In the genomic region with DNA sequence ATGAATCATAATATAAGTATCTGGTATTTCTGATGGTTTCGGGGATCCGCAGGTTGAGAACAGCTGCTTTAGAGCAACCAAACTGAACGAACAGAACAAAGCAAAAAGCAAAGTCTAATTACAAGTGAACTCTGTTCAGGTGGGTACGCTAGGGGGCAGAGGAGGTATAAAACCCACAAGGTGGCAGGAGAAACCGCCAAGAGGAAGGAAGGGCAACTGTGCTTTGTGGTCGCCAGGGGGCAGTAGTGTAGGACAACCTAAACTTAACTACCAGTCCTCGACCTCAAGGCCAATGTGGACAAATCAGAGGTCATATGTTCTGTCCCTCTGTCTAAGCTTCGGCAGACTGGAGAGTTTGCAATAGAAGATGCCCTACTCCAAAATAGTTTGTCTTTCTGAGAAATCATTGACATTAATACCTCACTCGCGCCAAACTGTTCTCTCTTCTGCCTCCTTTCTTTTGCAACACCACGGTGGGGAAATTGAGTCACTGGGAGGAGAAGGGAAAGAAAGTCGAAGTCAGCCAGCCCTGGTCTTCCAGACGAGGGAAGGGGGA, we compare ENCODE assay signal across 1 mouse cellular context.
A peak's percentile ranks its signal among the peaks of the same experiment; 100 is the strongest.
TF ChIP-seq lines count a peak whose summit lies in the region.

No protein-coding gene starts in this region.

TF ChIP-seq in MEL, 35 proteins besides CTCF, POLR2A, EP300 and RAD21:
- TF ChIP-seq E2F4 (IDR thresholded peaks at IDR 0.05; ENCODE audit: borderline replicate concordance, low read depth, low read length), result no peak
- TF ChIP-seq SIN3A (IDR thresholded peaks at IDR 0.05; ENCODE audit: low read length), result peak; percentile 25; the same call in 1 of the 2 replicates
- TF ChIP-seq ZC3H11A (IDR thresholded peaks at IDR 0.05; ENCODE audit: low read depth, low read length), result peak; percentile 76
- TF ChIP-seq TCF12 (IDR thresholded peaks at IDR 0.05; ENCODE audit: low read depth, low read length), result 0 out of 2 replicates have a peak, but pooled peaks have one; percentile 7
- TF ChIP-seq JUND (IDR thresholded peaks at IDR 0.05; ENCODE audit: low read depth, low read length), result no peak
- no peak for TF ChIP-seq GATA1 (IDR thresholded peaks at IDR 0.05; ENCODE audit: low read depth, low read length)
- 0 out of 2 replicates have a peak, but pooled peaks have one; percentile 32 for TF ChIP-seq ETS1 (IDR thresholded peaks at IDR 0.05; ENCODE audit: low read depth, low read length)
- peak; percentile 60; the same call in 1 of the 2 replicates for TF ChIP-seq HCFC1 (IDR thresholded peaks at IDR 0.05; ENCODE audit: low read depth, low read length)
- TF ChIP-seq MAFK (IDR thresholded peaks at IDR 0.05; ENCODE audit: borderline replicate concordance, low read depth, low read length), result no peak
- TF ChIP-seq MAZ (IDR thresholded peaks at IDR 0.05; ENCODE audit: low read depth, low read length), result 0 out of 2 replicates have a peak, but pooled peaks have one; percentile 62
- peak; percentile 62 for TF ChIP-seq ELF1 (IDR thresholded peaks at IDR 0.05; ENCODE audit: low read depth, low read length)
- no peak for TF ChIP-seq UBTF (IDR thresholded peaks at IDR 0.05; ENCODE audit: borderline replicate concordance, insufficient read depth, low read depth, low read length)
- no peak for TF ChIP-seq NELFE (IDR thresholded peaks at IDR 0.05; ENCODE audit: low read depth, low read length)
- no peak for TF ChIP-seq NRF1 (IDR thresholded peaks at IDR 0.05; ENCODE audit: insufficient read depth, low read depth, low read length, poor library complexity, severe bottlenecking)
- no peak for TF ChIP-seq POLR2AphosphoS5 (IDR thresholded peaks at IDR 0.05; ENCODE audit: borderline replicate concordance, low read depth, low read length)
- no peak for TF ChIP-seq MYB (IDR thresholded peaks at IDR 0.05; ENCODE audit: low read depth, low read length)
- peak; percentile 56; the same call in 1 of the 2 replicates for TF ChIP-seq TBP (IDR thresholded peaks at IDR 0.05; ENCODE audit: low read depth, low read length)
- TF ChIP-seq SMC3 (IDR thresholded peaks at IDR 0.05; ENCODE audit: low read depth, low read length), result peak; percentile 90
- no peak for TF ChIP-seq USF2 (IDR thresholded peaks at IDR 0.05; ENCODE audit: borderline replicate concordance in 1 of 2, insufficient read depth in 1 of 2, low read depth in 1 of 2, low read length in 2 of 2)
